Mouse (Mus musculus): Measurements from ENCODE around the gene Ciapin1.

The Ciapin1 gene

DNA sequence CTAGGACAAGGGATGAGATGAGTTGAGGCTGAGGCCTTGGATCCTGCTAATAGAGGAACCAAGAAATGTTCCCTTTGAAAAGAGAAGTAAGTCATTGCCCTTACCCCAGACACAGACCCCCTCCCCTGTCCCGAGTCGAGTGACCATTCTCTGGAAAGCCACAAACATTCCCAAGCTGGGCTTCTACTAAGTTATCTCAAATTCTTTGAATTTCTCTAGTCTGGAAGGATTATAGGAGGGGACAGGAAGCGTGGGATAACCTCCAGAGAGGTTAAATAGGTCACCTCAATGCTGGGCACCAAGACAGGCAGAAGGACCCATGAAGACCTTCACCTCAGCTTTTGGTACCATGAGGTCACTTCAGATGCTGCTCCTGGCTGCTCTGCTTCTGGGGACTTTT lies 28.0 kb downstream of the Ciapin1 start, which contains the start of gene Ccl17:
Ccl17 (plus strand) TSS at position 301 of the 400 bp plus-strand sequence.
- no peak for DNase-seq (ENCODE audit: low spot score in 2 of 2)

DNA sequence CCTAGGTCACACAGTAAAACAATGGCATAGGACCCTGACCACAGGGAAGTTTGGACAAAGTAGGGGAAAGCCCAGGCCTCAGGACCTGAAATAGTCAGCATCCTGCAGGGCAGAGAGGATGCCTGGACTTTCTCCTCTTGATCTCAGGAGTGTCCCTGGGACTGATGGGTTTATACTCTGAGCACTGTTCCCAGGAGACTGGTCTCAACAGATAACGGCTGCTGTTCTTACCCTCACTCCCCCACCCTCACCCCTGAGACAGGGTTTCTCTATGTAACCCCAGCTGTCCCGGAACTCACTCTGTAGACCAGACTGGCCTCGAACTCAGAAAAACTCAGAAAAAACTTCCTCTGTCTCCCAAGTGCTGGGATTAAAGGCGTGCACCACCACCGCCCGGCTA lies 29.8 kb downstream of the Ciapin1 start:
- no peak for DNase-seq (ENCODE audit: low spot score in 2 of 2)

DNA sequence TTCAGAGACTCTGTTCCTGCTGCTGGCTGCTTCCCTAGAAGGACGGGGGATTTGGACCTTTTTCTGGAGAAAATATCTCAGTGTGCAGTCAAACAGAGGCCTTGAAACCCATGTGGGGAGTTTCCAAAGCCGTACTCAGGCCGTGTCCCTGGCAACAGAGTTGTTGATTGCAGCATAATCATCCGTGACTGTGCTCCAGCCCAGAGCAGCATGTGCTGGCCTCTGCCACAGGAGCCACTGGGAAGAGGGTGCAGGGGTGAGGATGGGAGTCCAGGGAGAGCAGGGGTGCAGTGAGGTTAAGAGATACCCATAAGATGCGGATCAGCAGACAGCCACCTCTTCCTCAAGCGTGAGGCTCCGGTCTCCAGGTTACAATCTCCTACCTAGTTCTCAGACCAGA lies 30.7 kb downstream of the Ciapin1 start:
- DNase-seq (ENCODE audit: low spot score in 2 of 2) = no peak

DNA sequence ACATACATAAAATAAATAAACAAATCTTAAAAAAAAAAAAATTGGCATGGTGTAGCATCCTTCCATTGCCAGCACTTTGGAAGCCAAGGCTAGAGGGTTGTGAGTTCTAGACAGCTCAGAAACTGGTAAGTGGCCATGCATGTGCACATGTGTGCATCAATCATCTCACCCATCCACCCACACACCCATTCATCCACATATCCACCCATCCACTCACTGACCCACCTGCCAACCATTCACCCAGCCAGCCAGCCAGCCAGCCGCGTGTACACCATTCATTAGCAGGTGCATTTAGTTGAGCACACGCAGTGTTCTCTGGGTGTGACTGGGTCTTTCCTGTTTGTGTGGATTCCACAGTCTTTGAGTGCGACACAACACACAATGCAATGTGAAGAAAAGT lies 32.3 kb downstream of the Ciapin1 start:
- no peak for DNase-seq (ENCODE audit: low spot score in 2 of 2)

DNA sequence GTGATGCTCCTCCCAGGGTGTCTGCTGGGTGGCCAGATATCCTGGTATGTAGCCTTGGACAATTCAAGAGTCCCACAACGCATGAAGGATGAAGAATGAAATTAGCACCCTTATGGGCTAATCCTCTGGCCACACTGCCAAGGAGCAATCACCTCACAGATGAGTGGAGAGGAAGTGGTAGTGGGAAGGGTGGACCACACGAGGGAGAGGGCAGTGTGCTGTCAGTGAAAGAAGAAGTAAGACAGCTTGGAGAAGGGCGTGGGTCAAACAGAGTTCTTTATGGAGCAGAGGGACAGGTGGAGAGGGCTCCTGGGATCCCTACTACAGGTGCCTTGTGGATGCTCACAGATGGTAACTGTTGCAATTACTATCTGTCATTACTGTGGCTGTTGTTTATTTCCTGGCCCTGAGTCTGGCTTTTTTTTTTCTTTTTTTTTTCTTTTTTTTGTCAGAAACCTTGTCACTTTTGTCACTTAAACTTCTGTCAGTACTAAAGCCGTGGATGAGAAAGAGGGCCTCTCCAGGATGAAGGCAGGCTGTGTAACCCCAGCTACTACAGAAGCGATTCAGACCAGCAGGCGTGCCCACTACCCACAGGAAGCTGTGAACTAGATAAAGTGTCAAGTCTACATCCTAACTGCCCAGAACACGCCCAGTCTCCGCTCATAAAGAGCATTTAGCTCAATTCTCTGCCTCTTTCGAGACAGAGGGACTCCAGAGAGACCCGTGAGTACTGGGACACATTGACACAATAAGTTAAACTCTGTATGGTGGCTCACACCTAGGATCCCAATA lies 33.4 kb downstream of the Ciapin1 start:
- no peak for DNase-seq (ENCODE audit: low spot score in 2 of 2)

DNA sequence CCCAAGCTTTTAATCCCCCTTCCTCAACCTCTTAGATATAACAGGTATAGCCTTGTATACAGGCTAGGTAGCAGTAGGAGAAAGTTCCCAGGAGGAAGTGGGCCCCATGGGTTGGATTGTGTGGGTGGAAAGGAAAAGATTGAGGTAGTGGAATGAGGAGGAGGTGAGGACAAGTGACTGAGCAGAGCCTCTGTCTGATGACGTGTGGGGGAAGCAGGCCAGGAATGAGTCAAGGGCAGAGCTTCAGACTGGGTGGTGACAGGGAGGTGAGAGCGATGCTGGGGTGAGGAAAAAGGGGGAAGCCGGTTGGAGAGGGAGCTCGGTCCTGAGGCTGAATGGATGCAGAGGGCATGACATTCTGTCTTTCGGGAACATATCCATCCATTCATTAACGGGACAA lies 34.6 kb downstream of the Ciapin1 start:
- peak; percentile 57 to 67 for DNase-seq (ENCODE audit: low spot score in 2 of 2)

DNA sequence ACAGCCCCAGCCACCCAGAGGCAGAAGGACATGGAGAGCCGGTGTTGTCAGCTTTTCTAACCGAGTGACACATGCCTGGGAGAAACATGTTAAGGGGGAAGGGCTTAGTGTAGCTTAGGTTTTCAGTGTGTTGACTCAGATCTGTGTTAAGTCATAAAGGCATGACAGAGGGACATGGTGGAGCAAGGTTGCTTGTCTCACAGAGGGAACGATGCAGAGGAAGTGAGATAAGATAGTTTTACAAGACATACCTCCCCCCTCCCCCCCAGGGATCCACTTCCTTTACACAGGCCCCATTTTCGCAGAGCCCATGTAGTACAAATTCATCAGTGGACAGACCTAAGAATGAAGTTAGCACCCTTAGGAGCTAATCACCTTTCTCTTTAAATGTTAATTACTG lies 35.8 kb downstream of the Ciapin1 start:
- no peak for DNase-seq (ENCODE audit: low spot score in 2 of 2)

DNA sequence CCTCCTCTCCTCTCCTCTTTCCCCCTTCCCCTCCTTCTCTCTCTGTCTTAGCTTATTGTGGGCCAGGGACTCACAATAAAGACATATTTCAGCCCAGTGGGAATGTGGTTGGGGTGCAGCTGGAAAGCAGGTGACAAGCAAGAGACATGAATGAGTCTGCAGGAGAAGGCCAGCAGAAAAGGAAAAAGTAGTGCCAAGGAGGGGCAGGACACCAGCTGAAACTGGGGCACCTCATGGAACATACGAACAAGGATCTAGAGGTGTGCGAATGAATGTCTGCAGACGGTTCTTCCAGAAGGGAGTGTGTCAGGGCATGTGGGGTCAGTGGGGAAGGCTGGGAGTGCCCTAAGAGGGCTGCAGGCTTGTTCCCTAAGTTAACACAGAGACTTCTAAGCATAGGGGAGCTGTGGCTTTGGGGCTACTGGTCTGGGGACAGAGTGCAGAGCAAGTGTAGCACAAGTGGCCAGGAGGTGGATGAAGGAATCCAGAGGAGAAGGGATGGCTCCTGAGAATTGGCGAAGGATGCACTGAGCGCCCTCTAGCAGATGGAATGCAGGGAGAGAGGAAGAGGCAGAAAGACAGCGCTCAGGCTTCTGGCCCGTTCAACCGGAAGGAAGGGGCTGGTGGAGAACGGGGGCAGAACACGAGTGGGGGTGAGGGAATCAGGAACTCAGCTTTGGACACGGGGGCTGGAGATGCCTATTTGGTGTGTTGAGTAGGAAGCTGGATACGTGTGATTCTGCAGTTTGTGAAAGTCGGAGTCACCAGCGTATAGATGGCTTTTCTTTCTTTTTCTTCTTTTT lies 36.7 kb downstream of the Ciapin1 start:
- peak; percentile 78 to 80 for DNase-seq (ENCODE audit: low spot score in 2 of 2)

DNA sequence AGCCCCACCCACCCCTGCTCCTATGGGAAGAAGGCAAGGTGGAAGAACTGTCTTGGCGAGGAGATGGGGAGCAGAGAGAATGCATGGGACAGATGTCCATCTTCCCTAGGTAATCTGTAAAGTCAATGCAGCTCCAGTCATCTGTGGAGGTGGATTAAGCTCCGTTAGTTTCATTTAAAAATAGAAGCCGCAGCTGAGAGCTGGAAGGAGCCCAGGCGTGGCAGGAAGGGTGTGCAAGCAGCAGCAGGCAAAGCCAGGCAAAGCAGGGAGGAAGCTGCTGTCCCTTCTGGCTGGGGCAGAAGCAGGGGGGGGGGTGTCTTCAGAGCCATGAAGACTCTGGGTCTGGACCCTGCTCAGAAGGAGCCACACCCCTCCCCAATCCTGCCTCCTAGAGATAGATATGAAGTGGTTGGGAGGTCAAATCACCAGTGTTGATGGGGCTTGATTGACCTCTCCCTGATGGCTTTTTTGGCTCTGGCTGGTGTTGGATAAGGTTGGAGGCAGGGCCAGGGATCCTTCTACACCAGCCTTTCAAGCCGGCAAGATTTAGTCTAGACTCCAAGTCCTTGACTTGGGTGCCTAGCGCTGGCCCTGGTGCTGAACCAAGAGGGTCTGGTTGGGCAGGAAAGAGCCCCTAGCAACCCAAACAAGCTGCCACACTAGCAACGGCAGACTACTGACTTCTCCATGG lies 37.7 kb downstream of the Ciapin1 start:
- DNase-seq (ENCODE audit: low spot score in 2 of 2) = peak; percentile 71 to 72

DNA sequence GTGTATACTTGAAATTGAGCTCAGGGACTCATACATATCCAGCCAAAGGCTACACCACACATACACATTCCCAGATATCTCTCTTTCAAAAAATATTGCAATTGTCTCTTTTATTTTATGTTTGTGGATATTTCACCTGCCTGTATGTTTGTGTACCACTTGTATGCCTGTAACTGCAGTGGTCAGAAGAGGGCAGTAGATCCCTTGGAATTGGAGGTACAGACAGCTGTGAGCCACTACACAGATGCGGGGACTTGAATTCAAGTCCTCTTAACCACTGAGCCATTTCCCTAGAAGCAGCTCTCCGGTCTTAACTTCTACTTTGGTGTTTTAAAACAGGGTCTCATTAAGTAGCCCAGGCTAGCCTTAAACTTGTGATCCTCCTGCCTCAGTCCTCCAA lies 43.4 kb downstream of the Ciapin1 start:
- DNase-seq (ENCODE audit: low spot score in 2 of 2) = no peak

DNA sequence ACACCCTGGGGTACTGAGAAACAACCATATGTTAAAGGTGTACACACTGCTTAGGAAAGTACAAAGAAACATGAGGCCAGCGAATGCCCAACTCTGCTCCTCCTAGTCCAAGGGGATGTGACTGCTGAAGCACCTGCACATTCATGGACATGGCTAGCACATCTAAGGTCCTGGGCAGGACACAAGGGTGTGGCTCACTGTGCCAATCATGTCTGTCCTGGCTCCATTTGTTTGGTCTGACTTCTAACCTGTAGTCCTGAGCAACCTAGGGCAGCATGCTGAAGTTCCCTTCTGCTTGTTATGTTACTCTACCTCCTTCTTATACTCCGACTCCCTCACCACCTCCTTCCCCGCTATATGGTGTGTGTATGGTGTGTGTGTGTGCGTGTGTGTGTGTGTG lies 43.8 kb downstream of the Ciapin1 start:
- no peak for DNase-seq (ENCODE audit: low spot score in 2 of 2)

DNA sequence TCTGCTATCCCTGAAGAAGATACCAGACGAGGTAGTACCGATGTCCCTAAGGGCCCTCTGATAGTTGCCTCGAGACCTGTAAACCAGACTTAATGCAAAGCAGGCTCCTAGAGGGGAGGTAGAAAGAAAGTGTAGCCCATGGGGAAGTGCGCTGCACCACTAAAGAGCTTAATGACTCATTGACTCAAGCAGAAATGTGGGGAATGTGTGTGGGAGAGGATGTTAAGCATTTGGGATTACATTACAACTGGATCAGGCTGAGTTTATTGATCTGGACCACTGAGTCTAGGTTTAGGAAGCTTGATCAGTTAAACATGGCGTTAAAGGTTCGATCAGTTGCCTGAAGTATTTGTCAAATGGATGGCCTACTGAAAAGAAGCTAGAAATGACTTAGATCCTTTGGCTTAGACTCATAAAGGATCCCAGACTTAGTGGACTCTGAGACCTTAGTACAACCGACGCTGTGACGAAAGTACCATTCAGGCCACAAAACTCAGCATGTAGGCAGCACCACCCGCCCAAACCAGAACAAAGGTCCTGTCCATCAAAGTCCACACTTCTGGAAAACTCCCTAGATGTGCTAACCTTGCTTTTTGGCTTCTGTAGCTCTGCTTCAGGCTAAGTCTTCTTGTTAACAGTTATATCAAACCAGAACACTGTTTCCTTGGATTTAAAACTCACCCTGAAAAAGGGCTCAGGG lies 48.8 kb downstream of the Ciapin1 start:
- no peak for DNase-seq (ENCODE audit: low spot score in 2 of 2)

DNA sequence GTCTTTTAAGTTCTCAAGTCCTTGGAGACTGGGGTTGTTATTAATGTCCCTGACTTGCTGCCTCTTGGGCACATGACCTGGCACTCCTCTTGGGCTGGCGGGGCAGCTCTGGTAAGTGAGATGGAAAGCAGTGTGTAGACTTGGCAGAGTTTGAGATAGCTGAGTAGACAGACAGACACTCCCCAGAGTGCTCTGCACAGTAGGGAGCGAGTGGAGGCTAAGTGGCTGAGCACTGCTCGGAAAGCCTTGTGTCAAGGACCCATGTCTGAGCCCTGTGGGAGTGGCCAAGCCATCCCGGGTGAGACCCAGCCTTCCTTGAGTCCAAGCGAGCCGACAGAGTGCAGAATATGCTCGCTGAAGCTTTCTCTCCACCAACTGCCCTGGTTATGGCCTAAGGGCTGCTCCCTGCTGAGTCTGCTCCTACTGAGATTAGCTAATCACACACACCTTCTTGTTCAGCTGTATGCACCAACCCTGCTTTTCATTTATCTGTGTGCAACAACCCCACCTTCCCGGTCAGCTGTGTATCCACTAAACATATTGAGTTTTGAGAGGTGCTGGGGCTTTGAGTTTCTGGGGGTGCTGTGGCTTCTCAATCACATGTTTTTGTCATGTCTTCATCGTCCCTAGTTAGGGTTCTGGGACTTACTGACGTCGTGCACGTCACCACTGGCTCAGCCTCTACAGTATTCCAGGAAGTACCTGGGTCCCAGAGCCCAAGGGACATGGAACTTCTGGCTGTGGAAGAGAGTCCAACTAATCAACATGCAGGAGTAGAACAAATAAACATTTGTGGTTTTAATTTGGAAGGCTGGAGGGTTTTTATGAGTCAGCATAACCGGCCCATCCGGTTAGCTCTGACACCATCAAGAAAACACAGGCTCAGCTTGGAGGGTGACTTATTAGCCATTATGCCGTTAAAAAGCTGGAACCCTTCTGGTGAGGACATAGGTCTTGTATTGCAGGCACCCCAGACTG lies 50.3 kb downstream of the Ciapin1 start:
- no peak for DNase-seq (ENCODE audit: low spot score in 2 of 2)

DNA sequence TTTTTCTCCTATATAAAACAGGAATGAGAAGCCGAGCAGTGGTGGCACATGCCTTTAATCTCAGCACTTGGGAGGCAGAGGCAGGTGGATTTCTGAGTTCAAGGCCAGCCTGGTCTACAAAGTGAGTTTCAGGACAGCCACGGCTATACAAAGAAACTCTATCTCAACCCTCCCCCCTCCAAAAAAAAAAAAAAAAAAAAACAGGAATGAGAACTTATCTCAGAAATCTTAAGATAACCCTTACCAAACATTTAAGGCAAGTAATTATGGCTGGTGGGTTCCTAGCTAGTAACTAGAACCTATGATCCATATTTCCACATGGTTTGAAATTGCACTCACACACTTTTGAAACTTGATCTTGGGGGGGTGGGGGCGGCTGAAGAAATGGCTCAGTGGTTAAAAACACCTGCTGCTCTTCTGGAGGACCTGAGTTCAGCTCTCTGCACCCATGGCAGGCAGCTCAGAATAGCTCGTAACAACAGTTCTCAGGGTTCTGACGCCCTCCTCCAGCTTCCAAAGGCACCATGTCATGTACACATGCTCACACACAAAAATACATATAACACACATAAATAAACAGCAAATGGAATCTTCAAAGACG lies 52.1 kb downstream of the Ciapin1 start:
- DNase-seq (ENCODE audit: low spot score in 2 of 2) = no peak

DNA sequence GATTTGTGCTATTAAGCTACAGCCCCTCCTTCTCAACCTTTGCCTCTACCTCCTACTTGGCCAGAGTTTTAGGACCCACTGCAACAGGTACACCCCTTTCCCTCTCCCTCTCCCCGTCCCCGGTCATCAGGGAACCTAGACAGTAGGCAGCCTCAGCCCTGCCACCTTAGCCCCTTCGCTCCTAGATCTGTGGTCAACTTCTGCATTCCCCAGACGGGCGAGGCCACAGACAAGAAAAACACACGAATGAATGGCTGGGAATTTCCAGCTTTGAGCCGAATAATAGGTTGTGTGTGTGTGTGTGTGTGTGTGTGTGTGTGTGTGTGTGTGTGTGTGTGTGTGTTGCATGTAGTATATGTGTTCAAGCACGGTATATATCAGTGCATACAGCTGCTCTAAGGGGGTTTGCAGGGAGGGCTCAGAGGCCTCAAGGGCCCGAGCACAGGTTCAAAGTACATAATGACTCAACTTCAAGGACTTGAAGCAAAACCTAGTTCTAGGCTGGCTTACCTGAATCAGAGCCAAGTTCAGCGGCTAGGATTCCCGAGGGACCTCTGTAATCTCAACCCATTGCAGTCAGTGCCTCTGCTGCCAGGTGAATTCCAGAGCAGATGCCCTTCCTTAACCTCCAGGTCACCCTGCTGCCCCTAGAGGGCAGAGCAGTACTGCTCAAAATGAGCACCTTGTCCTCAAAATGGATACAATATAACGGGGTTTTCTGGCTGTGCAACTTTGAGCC lies 52.7 kb downstream of the Ciapin1 start:
- DNase-seq (ENCODE audit: low spot score in 2 of 2) = no peak

DNA sequence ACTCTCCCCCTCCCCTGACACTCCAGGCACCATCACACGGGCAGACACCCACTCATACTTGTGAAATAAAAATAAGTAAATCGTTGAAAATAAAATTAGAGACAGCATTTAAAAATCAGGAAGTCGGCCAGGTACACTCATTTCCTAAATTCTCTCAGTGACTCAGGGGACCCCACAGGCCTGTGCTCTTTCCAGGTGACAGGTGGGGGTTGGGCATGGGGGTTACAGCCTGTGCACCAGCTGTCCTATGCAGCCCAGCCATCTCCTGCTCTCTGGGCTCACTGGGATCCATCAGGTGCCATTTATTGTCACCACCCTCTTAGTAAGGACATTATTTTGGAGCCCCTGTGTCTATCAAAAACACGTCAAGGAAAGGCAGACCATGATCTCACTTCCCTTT lies 54.3 kb downstream of the Ciapin1 start:
- no peak for DNase-seq (ENCODE audit: low spot score in 2 of 2)

DNA sequence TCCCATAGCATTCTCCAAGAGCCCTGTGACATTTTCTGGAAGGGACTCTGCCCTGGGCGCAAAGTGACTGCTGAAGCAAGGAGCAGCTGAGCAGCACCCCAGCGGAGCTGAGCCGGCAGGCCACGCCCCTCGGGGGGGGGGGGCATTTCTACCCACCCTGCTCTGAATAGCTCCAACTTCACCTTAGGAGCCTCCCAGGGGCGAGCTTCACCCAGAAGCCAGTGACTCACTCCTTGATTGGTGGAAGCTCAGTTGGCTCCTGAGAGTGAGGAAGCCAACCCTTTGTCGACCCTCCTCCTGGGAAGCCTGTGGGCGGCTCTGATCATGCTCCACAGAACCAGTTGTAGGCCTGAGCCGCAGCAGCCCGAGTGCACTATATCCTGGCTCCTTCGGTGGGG lies 56.3 kb downstream of the Ciapin1 start:
- DNase-seq (ENCODE audit: low spot score in 2 of 2) = no peak

DNA sequence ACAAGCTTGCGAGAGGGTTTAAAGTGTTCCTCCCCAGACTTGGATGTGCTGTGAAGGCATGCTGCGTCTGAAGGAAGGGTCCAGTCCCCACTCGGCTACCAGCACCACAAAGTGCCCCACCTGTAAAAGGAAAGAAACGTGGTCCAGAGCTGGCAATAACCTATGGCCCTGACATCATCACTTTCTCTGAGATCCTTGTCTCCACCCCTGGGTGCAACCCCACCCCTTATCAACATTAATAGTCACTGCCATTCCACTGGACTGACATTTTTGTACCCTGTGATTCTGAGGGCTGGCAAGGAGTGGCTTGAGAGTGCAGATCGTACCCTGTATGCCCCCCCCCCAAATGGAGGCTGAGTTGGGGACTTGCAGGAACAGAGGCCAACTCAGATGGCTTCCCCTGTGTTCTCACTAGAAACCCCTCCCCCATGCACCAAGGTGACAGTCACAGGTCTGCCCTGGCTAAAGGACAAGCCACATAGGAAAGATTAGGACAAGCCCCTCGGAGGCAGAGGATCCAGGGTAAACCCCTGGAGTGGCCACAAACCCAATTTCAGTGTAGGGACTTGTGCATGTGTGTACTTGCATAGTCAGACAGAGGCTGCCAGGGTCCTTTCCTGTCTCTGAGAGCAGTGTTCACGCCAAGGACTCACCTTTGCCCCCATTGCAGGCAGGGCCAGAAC lies 56.9 kb downstream of the Ciapin1 start:
- no peak for DNase-seq (ENCODE audit: low spot score in 2 of 2)

Data from right cerebral cortex, adult 2 months (tissue).